Mouse (Mus musculus): ENCODE measurements around the gene Myo5c. TPM values are rescaled to one million over a fixed set of nuclear protein-coding genes. Genes with fewer than 3 reads are reported as not detected.

Gene Myo5c
- polyA plus RNA-seq, 1 experiment = 10.3 TPM

DNA sequence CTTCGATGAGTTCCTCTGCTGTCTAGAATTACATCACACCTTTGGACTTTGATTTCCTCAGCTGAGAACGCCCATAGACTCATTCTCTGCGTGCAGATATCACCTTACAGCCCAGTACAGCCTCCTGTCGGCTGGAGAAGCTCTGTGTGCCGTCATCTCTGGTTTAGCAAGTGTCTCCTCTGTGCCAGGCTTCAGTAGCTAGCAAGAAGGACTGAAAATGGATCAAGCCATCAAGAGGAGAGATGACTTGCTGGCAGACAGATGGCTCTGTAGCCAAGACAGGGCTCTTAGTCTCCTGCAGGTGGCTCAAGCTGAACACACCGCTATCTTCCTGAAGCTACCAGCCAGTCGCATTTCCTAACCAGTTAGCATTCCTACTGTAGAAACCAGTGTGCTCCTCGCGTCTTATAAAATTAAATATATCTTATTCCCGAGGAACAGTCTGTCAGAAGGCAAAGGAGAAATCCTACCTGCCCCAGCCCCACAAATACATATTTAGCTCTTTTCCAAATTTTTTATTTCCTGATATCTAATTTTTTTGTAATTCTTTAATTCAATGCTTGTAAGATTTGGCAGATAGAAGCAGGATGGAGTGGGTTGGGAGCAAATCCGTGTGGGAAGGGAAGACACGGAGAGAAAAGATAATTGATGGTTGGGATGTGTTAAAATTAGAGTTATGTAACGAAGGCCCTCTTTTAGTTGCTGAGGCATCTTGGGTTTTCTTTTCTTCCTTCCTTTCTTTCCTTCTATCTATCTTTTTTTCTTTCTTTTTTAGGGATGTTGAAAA lies 90.5 kb downstream of the Myo5c start:
- no peak for DNase-seq (ENCODE audit: low spot score)

DNA sequence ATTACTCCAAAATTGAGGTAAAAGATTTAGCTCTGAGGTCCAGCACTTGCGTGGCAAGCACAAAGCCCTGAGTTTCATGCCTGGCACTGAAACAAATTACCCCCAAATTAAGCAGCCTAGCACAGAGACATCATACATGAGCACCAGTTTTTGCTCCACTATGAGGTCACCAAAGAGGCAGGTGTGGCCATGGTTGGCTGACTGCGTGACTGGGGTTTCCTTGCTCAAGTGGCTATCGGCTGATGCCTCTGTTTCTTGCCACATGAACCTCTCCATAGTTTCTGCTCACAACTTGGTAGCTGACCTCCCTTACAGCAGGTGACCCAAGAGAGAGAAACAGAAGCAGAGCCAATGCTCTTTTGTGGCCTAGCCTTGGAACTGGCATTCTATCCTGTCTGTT lies 96.2 kb downstream of the Myo5c start:
- no peak for DNase-seq (ENCODE audit: low spot score)

- no peak for DNase-seq (ENCODE audit: low spot score)
Observed at GRCm38 (mm10) chr9:75330821-75331220, 99.0 kb downstream of the Myo5c start.

GRCm38 (mm10) chr9:75334440-75334839 lies 102.6 kb downstream of the Myo5c start:
- DNase-seq (ENCODE audit: low spot score) = no peak

- no peak for DNase-seq (ENCODE audit: low spot score)
Observed at GRCm38 (mm10) chr9:75338016-75338415, 106.2 kb downstream of the Myo5c start.

- no peak for DNase-seq (ENCODE audit: low spot score)
Observed at GRCm38 (mm10) chr9:75342433-75342832, 110.6 kb downstream of the Myo5c start.

DNA sequence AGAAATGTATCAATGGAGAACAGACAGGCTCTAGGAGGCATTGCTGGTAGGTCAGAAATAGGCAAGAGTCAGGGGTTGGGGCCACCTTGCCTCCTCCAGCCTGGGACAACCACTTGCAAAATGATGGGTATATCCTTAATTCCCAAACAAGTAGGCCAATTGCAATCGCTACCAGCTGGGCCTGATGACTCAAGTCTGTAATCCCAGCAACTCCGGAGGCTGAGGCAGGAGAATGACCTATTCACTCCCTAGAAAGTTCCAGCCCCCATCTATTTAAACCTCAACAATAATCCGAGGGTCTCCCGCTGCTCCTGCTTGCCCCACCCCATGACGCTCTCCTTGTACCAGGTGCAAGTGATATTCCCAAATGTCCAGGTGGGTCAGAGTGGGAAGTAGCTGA lies 115.6 kb downstream of the Myo5c start, which contains the start of gene Bcl2l10:
Gene Bcl2l10 (plus strand): TSS at position 301 of the 400 bp plus-strand sequence.
- no peak for DNase-seq (ENCODE audit: low spot score)

GRCm38 (mm10) chr9:75348066-75348465 lies 116.2 kb downstream of the Myo5c start:
- DNase-seq (ENCODE audit: low spot score) = no peak

GRCm38 (mm10) chr9:75348641-75349040 lies 116.8 kb downstream of the Myo5c start:
- DNase-seq (ENCODE audit: low spot score) = no peak

GRCm38 (mm10) chr9:75353094-75353493 lies 121.3 kb downstream of the Myo5c start:
- DNase-seq (ENCODE audit: low spot score) = no peak

Other genes with a start within 250 kb of the Myo5c start
- 69.9 and 83.8 TPM in 2 replicates for gene Arpp19, start 194.4 kb upstream of the Myo5c start, polyA plus RNA-seq (2012; rRNA removed)
- 23.9 and 28.7 TPM in 2 replicates for gene Myo5a, start 161.0 kb upstream of the Myo5c start, polyA plus RNA-seq (2012; rRNA removed)
- gene Gnb5, start 74.3 kb downstream of the Myo5c start, polyA plus RNA-seq (2012; rRNA removed) = 17.6 and 20.6 TPM in 2 replicates
- 0.06 and 0.12 TPM in 2 replicates for gene Bcl2l10, start 115.7 kb downstream of the Myo5c start, polyA plus RNA-seq (2012; rRNA removed)
- 22.5 and 29.1 TPM in 2 replicates for gene Mapk6, start 178.0 kb downstream of the Myo5c start, polyA plus RNA-seq (2012; rRNA removed)
- 3.2 and 5.1 TPM in 2 replicates for gene Leo1, start 209.5 kb downstream of the Myo5c start, polyA plus RNA-seq (2012; rRNA removed)

Data from urinary bladder, adult 2 months (tissue).